Mouse (Mus musculus) T-helper 1 cell (primary cell): ENCODE measurements around the gene Uaca.

ENCODE experiments used
- in situ Hi-C: fragments of 300-600 bp; cut with MboI, MseI; formaldehyde crosslinking; loops from one replicate; pipeline ENCODE4 v1.15.1; 2025; ENCODE audit warnings: high pct_unique_total_duplicates

Gene Uaca

GRCm38 (mm10) chr9:60836151-60836550, 41.8 kb downstream of the Uaca start:
- in situ Hi-C loops: loop anchor here (5.0 kb wide), 1 partner anchor 64 kb away; no protein-coding TSS in a partner anchor

- in situ Hi-C loops: loop anchor here (5.0 kb wide), 1 partner anchor 65 kb away; no protein-coding TSS in a partner anchor
These were observed 42.7 kb downstream of the Uaca start for GRCm38 (mm10) chr9:60837078-60837448.

GRCm38 (mm10) chr9:60837449-60838141, 43.3 kb downstream of the Uaca start:
- in situ Hi-C loops: loop anchor here (5.0 kb wide), 1 partner anchor 65 kb away; no protein-coding TSS in a partner anchor

GRCm38 (mm10) chr9:60838331-60838872, 44.1 kb downstream of the Uaca start:
- in situ Hi-C loops: loop anchor here (5.0 kb wide), 1 partner anchor 66 kb away; no protein-coding TSS in a partner anchor

GRCm38 (mm10) chr9:60841393-60841792, 47.1 kb downstream of the Uaca start:
- in situ Hi-C loops: no loop called here

GRCm38 (mm10) chr9:60843415-60844076, 49.2 kb downstream of the Uaca start:
- in situ Hi-C loops: no loop called here

- in situ Hi-C loops: no loop called here
These were observed 54.4 kb downstream of the Uaca start for GRCm38 (mm10) chr9:60848730-60849129.

GRCm38 (mm10) chr9:60849986-60850385, 55.6 kb downstream of the Uaca start:
- in situ Hi-C loops: loop anchor here (10.0 kb wide), 1 partner anchor 95 kb away; no protein-coding TSS in a partner anchor

- in situ Hi-C loops: loop anchor here (10.0 kb wide), 1 partner anchor 99 kb away; no protein-coding TSS in a partner anchor
These were observed 59.9 kb downstream of the Uaca start for GRCm38 (mm10) chr9:60854196-60854595.

GRCm38 (mm10) chr9:60857833-60858232, 63.5 kb downstream of the Uaca start:
- in situ Hi-C loops: loop anchor here (10.0 kb wide), 1 partner anchor 103 kb away; no protein-coding TSS in a partner anchor

- in situ Hi-C loops: loop anchor here (10.0 kb wide), 1 partner anchor 104 kb away; no protein-coding TSS in a partner anchor
These were observed 64.1 kb downstream of the Uaca start for GRCm38 (mm10) chr9:60858306-60858960.

GRCm38 (mm10) chr9:60859031-60859430, 64.7 kb downstream of the Uaca start:
- in situ Hi-C loops: loop anchor here (10.0 kb wide), 1 partner anchor 104 kb away; no protein-coding TSS in a partner anchor

GRCm38 (mm10) chr9:60861030-60861429, 66.7 kb downstream of the Uaca start:
- in situ Hi-C loops: no loop called here

GRCm38 (mm10) chr9:60864664-60865063, 70.3 kb downstream of the Uaca start:
- in situ Hi-C loops: no loop called here

- in situ Hi-C loops: no loop called here
These were observed 71.5 kb downstream of the Uaca start for GRCm38 (mm10) chr9:60865866-60866265.

GRCm38 (mm10) chr9:60870451-60870850, 76.1 kb downstream of the Uaca start:
- in situ Hi-C loops: no loop called here

GRCm38 (mm10) chr9:60870919-60871503, 76.7 kb downstream of the Uaca start:
- in situ Hi-C loops: no loop called here

GRCm38 (mm10) chr9:60873257-60874054, 79.1 kb downstream of the Uaca start:
- in situ Hi-C loops: no loop called here

GRCm38 (mm10) chr9:60874055-60874392, 79.7 kb downstream of the Uaca start:
- in situ Hi-C loops: no loop called here

- in situ Hi-C loops: no loop called here
These were observed 81.7 kb downstream of the Uaca start for GRCm38 (mm10) chr9:60876085-60876484.

- in situ Hi-C loops: no loop called here
These were observed 82.2 kb downstream of the Uaca start for GRCm38 (mm10) chr9:60876531-60876930.
